Mouse (Mus musculus) embryonic facial prominence, embryonic 13.5 days (tissue): Measurements from ENCODE around the gene Susd6. TPM values are rescaled to one million over a fixed set of nuclear protein-coding genes. Genes with fewer than 3 reads are reported as not detected.

Experiments
- ATAC-seq: fragments of 200-750 bp; cut with Nextera tagmentation; 2 replicates; pipeline ENCODE4 v1.8.0; 2017; ENCODE audit warnings: low read depth; ENCODE audit not compliant: insufficient number of reproducible peaks, insufficient read depth, low FRiP score, low TSS enrichment
- H3K27ac ChIP-seq: fragments of 300-500 bp; sonication (generic); 2 replicates; pipeline ENCODE4 v1.5.1; 2015; ENCODE audit warnings: moderate library complexity, mild to moderate bottlenecking, inconsistent platforms
- H3K27me3 ChIP-seq: fragments of 300-500 bp; sonication (generic); 2 replicates; pipeline ENCODE4 v1.6.1; 2015; ENCODE audit warnings: mild to moderate bottlenecking, inconsistent platforms
- H3K36me3 ChIP-seq: fragments of 300-500 bp; sonication (generic); 2 replicates; pipeline ENCODE4 v1.6.1; 2015; ENCODE audit warnings: mild to moderate bottlenecking, inconsistent platforms
- H3K4me1 ChIP-seq: fragments of 300-500 bp; sonication (generic); 2 replicates; pipeline ENCODE4 v1.6.1; 2015; ENCODE audit warnings: inconsistent platforms
- H3K4me2 ChIP-seq: fragments of 300-500 bp; sonication (generic); 2 replicates; pipeline ENCODE4 v1.6.1; 2015; ENCODE audit warnings: moderate library complexity, mild to moderate bottlenecking, inconsistent platforms
- H3K4me3 ChIP-seq: fragments of 300-500 bp; sonication (generic); 2 replicates; pipeline ENCODE4 v1.5.1; 2015; ENCODE audit warnings: mild to moderate bottlenecking, inconsistent platforms
- H3K9ac ChIP-seq: fragments of 300-500 bp; sonication (generic); 2 replicates; pipeline ENCODE4 v1.6.1; 2015; ENCODE audit warnings: mild to moderate bottlenecking, inconsistent platforms
- H3K9me3 ChIP-seq: fragments of 300-500 bp; sonication (generic); 2 replicates; pipeline ENCODE4 v1.6.1; 2016; ENCODE audit warnings: inconsistent platforms
- WGBS: fragments of 180-500 bp; shearing (Covaris S2); methylation state at CpG from one replicate; pipeline ENCODE4 v1.1.7; 2015; ENCODE audit warnings: mixed read lengths; 5-methylcytosine and 5-hydroxymethylcytosine counted together
- polyA plus RNA-seq: library from polyadenylated mRNA; unstranded; fragments of >200 nt; fragmentation: Nextera tagmentation; extraction: Ambion mirVana; gene quantifications from 2 replicates; pipeline ENCODE4 v1.2.1, GENCODE M21; 2015

The Susd6 gene
- polyA plus RNA-seq, 1 experiment from 2014 or later = 16.0 TPM

DNA sequence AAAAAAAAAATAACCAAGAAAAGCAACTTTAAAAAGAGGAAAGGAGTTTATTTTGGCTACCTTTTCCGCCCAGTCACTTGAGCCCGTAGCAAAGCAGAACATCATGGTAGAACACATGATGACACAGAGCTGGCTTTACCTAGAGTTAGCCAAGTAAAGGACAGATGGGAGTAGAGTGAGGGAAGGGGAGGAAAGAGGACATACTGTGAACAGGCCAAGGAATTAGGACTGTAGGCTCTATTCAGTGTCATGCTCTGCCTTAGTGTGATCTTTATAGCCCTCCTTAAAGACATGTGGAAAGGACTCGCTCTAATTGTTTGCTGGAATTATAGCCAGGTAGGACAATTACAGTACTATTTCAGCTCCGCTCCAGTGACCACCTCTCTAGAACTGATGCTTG, 74.9 kb downstream of the Susd6 start:
- ATAC-seq = no peak

DNA sequence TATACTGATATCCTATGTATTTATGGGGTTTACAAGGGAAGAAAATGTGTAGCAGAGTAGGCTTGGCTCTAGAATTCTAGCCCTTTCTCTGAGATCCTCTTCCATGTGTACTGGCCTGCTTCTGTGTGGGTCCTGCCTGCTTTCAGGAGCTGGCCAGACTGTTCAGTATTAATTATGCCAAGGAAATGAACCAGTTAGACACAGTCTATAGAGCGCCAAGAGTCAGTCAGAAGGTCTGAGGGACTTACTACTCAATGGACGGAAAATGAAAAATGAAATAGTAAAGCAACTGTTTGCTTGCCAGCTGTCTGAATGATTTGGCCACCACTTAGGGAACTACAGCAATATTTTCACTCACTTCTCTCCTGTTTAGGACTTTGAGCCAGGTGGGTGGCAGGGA, 75.7 kb downstream of the Susd6 start:
- Histone ChIP-seq H3K4me1 (0 out of 2 replicates have a peak, but pooled peaks cover 4% of the 10 kb centered on the region), H3K27me3 (no peaks in the 10 kb centered on the region), H3K4me2 (no peak overlapping the region), H3K27ac (no peak overlapping the region), H3K36me3 (peaks cover 26% of the 10 kb centered on the region), H3K4me3 (no peak overlapping the region), H3K9ac (no peak overlapping the region), H3K9me3 (no peaks in the 10 kb centered on the region)
- 81% methylated on average over 2 of the region's 2 CpGs for WGBS
- ATAC-seq = no peak

More for the DNA sequence above, 74.9 kb downstream of the Susd6 start:
- Histone ChIP-seq H3K36me3 (peaks cover 18% of the 10 kb centered on the region), H3K4me2 (no peak overlapping the region), H3K9ac (no peak overlapping the region), H3K27ac (no peak overlapping the region), H3K9me3 (no peaks in the 10 kb centered on the region), H3K4me3 (no peak overlapping the region), H3K4me1 (0 out of 2 replicates have a peak, but pooled peaks cover 4% of the 10 kb centered on the region), H3K27me3 (no peaks in the 10 kb centered on the region)
- WGBS = 85% methylated on average over 4 of the region's 4 CpGs

DNA sequence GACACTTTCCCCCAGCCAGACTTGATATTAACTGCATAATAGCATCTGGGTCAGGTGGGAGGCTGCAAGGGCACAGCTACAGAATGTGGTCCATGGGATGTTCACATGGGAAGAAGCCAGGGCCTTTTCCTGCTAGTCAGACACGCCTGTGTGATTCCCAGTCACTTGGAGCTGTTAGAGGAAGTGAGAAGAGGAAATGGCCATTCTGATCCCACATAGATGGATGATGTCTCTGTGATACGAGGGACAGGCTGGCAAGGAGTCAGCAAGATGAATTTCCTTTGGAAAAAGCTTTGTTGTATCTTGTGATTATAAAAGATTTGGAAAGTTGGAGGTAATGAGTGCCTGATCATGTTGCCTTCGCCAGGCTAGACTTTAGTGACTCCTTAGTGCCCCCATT, 76.8 kb downstream of the Susd6 start:
- Histone ChIP-seq H3K9ac (no peak overlapping the region), H3K27me3 (no peaks in the 10 kb centered on the region), H3K36me3 (peaks cover 28% of the 10 kb centered on the region), H3K27ac (no peak overlapping the region), H3K4me3 (no peak overlapping the region), H3K4me2 (no peak overlapping the region), H3K9me3 (no peaks in the 10 kb centered on the region), H3K4me1 (no peaks in the 10 kb centered on the region)
- 85% methylated on average over 3 of the region's 3 CpGs for WGBS
- ATAC-seq = no peak

DNA sequence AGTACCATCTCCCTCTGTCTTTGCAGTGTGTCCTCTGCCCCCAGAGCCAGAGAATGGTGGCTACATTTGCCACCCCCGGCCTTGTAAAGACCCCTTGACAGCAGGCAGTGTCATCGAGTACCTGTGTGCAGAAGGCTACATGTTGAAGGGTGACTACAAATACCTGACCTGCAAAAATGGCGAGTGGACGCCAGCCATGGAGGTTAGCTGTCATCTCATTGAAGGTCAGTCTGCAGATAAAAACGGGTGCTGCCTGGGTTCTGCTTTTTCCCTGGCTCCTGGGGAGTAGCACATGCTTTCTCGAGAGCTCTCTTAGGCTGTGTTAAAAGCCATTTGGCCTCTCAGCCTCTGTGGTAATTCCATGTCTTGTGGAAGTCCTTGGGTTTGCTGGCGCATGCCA, 78.1 kb downstream of the Susd6 start:
- Histone ChIP-seq H3K9ac (no peak overlapping the region), H3K4me3 (no peak overlapping the region), H3K4me1 (no peaks in the 10 kb centered on the region), H3K27me3 (no peaks in the 10 kb centered on the region), H3K36me3 (peaks cover 29% of the 10 kb centered on the region), H3K4me2 (no peak overlapping the region), H3K9me3 (no peaks in the 10 kb centered on the region), H3K27ac (no peak overlapping the region)
- 87% methylated on average over 7 of the region's 7 CpGs for WGBS
- ATAC-seq = no peak

DNA sequence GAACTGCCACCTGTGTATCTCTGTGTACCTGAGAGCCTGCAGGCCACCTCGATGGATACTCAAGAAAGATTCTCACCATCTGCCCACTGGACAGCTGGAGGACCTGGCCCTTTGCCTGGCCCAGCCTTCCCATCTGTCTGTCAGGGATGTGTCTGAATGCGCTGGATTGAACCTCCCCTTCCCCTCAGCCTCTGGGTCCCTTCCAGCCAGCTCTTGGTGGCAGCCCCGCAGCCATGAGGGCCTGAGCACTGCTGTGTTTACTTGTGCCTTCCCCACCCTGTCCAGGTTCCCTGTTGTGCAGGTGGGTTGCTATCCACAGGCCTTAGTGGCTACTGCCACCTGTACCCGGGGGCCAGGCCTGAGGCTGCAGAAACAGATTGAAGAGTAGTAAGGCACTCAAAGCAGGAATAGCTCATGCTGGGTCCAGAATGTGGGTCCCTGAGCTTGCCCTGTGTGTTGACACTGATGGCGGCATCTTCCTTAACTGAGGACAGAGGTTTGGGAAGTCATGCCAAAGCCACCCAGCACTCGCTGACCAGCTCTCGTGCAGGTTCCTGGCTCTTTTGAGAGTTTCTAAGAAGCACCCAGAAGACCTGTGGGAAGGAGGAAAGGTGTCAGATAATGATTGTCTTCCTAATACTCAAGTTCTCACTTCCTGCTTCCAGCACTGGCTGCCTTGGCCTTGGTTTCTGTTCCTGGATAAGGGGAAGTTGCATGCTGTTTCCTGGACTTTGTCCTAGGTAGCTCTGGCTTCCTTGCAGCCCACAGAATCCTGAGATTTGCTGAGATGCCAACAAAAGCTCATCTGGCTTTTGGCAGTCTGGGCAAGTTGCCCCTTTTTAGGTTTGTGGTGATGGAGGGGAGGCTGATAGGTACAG, 87.1 kb downstream of the Susd6 start:
- Histone ChIP-seq H3K27ac (no peak overlapping the region), H3K27me3 (no peaks in the 10 kb centered on the region), H3K4me3 (no peak overlapping the region), H3K4me2 (no peak overlapping the region), H3K9ac (no peak overlapping the region), H3K9me3 (no peaks in the 10 kb centered on the region), H3K36me3 (peaks cover 66% of the 10 kb centered on the region), H3K4me1 (no peaks in the 10 kb centered on the region)
- WGBS = 90% methylated on average over 7 of the region's 7 CpGs
- ATAC-seq = no peak

DNA sequence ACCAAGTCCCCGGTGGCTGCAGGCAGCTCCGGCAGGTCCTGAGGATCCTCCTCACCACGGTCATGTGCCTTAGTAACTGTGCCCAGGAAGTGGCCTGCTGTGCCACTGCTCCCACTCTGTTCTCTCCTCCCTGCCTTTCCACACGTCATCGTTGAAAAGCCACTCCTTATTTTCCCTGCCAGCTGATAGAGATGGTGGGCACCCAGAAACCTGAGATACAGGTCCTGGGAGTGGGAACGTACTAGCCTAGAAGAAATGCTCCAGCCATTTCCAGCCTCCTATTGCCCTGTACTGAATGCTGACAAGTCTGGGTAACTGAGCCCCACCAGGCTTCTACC, 87.8 kb downstream of the Susd6 start:
- WGBS = 92% methylated on average over 6 of the region's 6 CpGs
- ATAC-seq = no peak
- peaks cover 66% of the 10 kb centered on the region for H3K36me3 ChIP-seq

DNA sequence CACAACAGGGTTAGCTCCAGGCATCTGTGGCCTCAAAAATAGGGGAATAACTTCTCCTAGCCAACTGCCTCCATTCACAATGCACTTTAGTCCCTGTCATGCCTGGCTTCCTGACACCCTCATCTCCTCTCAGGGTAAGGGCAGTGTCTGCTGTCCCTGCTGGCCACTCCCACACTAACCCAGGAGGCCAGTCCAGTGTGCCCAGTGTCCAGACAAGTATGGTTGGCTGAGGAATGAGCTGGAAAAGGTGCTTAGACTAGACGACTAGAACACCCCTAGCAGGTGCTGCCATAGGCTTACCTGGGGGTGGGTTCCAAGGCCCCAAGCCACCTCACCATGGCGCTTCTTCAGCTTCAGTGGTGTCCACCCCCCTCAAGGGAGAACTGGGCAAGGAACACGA, 88.3 kb downstream of the Susd6 start:
- ATAC-seq = no peak
- Histone ChIP-seq H3K9ac (no peak overlapping the region), H3K4me2 (no peak overlapping the region), H3K27ac (no peak overlapping the region), H3K4me1 (no peaks in the 10 kb centered on the region), H3K27me3 (no peaks in the 10 kb centered on the region), H3K9me3 (no peaks in the 10 kb centered on the region), H3K4me3 (no peak overlapping the region), H3K36me3 (peaks cover 63% of the 10 kb centered on the region)
- 66% methylated on average over 3 of the region's 3 CpGs for WGBS

More for the DNA sequence above, 87.8 kb downstream of the Susd6 start:
- H3K4me3 ChIP-seq = no peak overlapping the region
- no peaks in the 10 kb centered on the region for H3K27me3 ChIP-seq
- H3K4me1 ChIP-seq = no peaks in the 10 kb centered on the region
- H3K9me3 ChIP-seq = no peaks in the 10 kb centered on the region
- no peak overlapping the region for H3K27ac ChIP-seq
- no peak overlapping the region for H3K9ac ChIP-seq
- H3K4me2 ChIP-seq = no peak overlapping the region

DNA sequence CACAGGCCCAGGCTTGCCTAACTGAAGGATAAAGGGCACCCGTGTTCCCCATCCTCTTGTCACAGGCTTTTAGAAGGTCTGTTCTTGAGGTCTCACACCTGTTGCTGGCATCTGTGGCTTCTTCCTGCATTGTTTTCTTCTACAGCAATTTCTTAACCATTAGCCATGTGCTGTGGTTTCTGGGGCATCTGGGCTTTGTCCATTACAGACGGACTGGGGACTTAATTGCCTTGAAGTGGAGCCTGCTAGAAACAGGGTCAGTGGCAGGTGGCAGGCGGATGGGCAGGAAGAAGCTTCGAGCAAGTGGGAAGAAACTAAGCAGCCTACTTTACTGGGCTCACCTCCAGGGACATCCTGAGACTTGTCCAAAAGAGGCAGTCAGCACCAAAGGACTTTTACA, 89.0 kb downstream of the Susd6 start:
- H3K27ac ChIP-seq = no peak overlapping the region
- H3K36me3 ChIP-seq = peaks cover 58% of the 10 kb centered on the region
- H3K9ac ChIP-seq = no peak overlapping the region
- WGBS = 65% methylated on average over 4 of the region's 4 CpGs
- no peak for ATAC-seq
- no peaks in the 10 kb centered on the region for H3K4me1 ChIP-seq
- H3K4me3 ChIP-seq = no peak overlapping the region
- H3K27me3 ChIP-seq = no peaks in the 10 kb centered on the region
- H3K4me2 ChIP-seq = no peak overlapping the region
- no peaks in the 10 kb centered on the region for H3K9me3 ChIP-seq

DNA sequence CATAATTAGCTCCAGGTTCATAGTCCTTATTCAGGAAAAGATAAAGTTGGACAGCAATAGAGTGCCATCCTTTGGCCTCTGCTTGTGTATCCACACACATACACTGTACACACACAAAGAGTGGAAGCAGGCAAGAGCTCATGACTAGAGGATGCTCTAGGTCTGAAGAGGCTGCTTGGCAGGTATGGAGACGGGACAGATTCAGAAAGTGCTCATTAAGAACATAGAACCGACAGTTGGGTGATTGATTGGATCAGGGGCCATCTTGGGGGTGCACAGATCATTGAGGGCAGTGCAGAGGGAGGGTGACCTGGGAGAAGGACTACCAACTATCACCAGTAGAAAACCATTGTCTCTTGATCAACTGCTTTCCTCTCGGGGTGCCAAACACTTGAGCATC, 90.8 kb downstream of the Susd6 start:
- ATAC-seq = no peak
- Histone ChIP-seq H3K9me3 (no peaks in the 10 kb centered on the region), H3K4me3 (no peak overlapping the region), H3K27ac (no peak overlapping the region), H3K27me3 (no peaks in the 10 kb centered on the region), H3K4me2 (no peak overlapping the region), H3K36me3 (peaks cover 40% of the 10 kb centered on the region), H3K4me1 (peaks cover 8% of the 10 kb centered on the region), H3K9ac (no peak overlapping the region)
- 91% methylated on average over 3 of the region's 3 CpGs for WGBS

DNA sequence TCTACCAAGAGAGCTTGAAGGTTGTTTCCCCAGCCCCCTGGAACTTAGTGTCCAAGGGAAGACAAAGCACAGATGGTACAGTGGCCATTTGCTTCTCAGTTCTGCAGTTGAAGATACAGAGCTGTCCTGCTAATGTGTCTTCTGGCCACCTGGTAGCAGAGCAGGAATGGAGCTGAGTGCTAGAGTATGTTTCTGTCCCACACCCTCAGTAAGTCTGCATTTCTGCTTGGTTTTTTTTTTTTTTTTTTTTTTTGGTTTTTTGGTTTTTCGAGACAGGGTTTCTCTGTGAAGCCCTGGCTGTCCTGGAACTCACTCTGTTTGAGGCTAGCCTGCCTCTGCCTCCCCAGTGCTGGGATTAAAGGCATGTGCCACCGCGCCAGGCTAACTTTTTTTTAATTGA, 93.0 kb downstream of the Susd6 start:
- ATAC-seq = no peak
- Histone ChIP-seq H3K9me3 (no peaks in the 10 kb centered on the region), H3K4me3 (no peak overlapping the region), H3K4me1 (peaks cover 8% of the 10 kb centered on the region), H3K4me2 (no peak overlapping the region), H3K9ac (no peak overlapping the region), H3K27me3 (no peaks in the 10 kb centered on the region), H3K27ac (no peak overlapping the region), H3K36me3 (peaks cover 22% of the 10 kb centered on the region)
- 91% methylated on average over 3 of the region's 3 CpGs for WGBS

DNA sequence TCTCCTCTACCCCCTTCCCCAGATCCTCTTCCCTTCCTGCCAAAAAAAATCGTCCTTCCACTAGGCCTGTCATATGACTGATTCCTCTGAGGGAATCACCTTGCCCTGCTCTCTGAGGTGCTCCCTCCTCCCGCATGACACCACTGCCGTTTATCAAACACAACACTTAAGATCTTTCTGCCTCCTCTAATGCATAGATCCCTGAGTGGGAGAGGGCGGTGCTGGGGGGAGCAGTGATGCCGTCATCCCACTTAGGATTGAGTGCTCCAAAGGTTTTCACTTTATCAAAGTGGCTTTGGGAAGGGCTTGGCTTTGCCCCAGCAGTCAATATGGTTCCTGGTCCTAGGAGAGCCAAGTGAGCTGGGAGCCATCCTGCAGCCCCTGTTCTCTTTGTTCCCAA, 93.6 kb downstream of the Susd6 start:
- no peak overlapping the region for H3K9ac ChIP-seq
- H3K27me3 ChIP-seq = no peaks in the 10 kb centered on the region
- no peak for ATAC-seq
- H3K36me3 ChIP-seq = peaks cover 16% of the 10 kb centered on the region
- WGBS = 65% methylated on average over 5 of the region's 5 CpGs
- H3K4me1 ChIP-seq = peaks cover 8% of the 10 kb centered on the region
- no peak overlapping the region for H3K4me2 ChIP-seq
- H3K4me3 ChIP-seq = no peak overlapping the region
- H3K9me3 ChIP-seq = no peaks in the 10 kb centered on the region
- no peak overlapping the region for H3K27ac ChIP-seq
